Mouse (Mus musculus) right cerebral cortex, adult 2 months (tissue): ENCODE measurements at regions not wholly inside any gene's neighbourhood (a gene's known extent, or its start where the extent isn't known, plus 50 kb on each side); places are given as distances from the start of the nearest gene placed in this dataset.

Experiments used
- DNase-seq, 2 experiments: peaks; one replicate each; pipeline ENCODE4 v3.0.0; 2021 to 2022; ENCODE audit warnings: low spot score in 2 of 2

DNA sequence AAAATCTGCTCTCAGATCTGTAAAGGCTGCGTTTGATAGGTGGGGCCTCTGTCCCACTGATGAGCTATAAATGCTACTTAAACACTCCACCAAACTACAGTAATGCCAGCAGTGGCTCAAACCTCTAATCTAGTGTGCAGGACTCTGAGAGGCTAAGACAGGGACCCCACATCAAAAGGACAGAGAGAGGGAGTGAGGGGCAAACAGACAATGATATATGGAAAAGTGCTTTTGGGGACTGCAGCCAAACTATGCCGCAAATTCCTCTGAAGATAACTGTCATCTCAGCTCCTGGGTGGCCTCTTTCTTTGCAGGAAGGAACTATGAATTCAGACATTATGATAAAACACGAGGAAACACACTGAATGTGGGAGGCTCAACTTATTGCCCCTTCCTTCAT lies 138.9 kb upstream of the Ddit4l start:
- peak in 1 of 2 experiments; percentile 7 for DNase-seq

DNA sequence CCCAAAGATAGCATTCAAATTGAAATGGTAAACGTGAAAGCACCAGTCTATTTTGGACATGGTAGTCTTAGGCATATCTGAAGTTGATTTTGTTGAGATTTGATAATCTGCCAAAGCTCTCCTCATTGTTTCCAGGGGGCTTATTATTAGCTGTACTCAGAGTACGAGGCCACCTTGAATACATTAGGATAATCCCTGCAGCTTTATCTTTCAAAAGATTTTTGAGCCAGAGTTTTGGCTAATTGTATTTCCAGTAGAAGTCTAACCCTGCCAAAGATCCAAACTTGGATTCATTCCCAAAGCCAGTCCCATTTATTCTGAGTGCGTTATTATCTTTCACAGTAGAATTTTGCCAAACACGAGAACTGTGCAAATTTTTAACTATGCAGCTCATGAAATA lies 138.4 kb upstream of the Ddit4l start:
- DNase-seq, result no peak

DNA sequence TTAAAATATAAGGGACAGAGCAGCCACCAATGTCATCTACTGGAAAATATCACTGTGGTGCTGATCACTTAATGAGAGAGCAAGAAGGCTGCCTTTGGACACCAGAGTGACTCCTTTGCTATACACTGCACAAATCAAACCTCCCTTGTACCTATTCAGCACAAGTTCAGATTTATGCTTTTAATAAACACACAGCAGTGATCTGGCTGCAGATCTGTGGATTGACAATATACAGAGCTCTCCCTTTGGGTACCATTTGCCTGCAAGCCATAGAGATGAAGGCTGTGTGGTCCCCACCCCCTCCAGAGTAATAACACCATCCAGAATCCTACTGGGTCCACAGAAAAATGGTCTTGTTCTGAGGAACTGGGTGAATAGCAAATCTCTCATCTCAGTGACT lies 131.8 kb upstream of the Ddit4l start:
- DNase-seq, result no peak

DNA sequence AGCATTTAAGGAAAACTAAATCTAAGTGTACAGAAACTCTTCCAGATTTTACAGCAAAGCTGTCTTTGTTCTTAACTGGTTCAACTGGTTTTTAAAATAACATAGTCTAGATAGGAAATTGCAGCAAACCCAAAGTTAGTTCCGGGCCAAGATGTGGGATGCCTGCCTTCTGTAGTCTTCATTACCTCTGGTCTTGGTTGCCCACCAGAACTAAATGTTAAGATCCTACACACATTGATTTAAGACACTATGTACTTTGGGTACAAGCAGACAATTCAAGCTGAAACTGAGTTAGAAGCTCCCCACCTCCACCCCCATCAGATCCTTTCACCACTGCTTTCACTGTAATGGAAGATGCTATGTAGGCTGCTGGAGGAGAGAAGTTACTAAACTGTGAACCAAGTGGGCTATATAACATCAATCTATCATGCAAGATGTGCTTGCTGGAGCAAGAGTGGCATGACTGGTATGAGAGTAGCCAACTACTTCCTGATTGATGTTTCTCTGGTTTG lies 129.8 kb upstream of the Ddit4l start:
- DNase-seq, result no peak

DNA sequence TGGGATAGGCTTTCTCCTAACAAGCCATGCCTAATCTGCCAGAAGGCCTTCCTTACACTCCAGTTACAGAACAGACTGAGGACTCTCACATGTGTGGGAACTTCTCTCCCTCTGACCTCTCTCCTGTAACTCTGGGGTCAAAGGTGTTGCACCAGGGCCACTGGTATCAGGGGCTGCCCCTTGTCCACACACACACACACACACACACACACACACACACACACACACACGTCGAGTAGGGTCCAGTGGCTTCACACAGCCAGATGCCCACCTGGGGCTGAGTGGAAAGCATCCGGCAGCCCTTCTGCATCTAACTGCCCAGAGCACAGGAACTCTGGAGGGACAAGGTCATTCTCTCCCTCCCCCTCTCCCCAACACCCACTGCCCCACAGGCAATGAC lies 123.1 kb upstream of the Ddit4l start:
- DNase-seq, result no peak

DNA sequence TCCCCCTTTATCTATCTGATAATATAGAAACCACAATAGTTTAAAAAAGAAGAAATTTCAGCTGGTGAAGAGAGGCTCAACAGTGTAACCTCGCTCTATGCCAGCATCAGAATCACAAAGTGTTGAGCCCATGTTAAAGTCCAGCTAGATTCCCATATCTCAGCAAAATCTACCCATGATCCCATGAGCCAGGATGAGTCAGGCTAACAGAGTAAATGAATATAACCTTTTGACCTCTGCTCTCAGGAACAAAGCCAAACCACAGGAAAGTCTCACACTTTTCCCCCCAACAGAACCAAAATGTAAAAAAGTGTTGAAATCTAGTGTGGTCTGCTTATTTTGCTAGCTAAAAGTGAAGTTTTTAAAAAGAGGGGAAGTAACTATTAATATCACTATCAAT lies 110.1 kb upstream of the Ddit4l start:
- DNase-seq, result no peak

DNA sequence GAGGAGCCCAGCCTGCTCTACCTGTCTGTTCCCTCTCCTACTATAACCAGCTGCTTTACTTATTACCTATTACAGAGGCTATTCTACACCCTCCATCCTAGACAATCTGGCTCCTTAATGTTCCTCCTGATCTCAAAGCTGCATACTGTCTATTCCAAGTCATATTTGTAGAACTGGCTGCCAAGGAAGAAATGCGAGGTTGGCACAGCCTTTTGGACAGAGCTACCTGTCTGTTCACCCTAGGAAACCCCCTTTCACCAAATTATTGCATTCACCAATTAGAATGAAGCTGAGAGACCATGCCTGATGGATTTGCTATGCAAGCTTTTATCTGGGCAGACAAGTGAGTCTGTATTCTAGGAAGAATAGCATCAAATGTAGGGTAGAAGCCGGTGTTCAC lies 109.0 kb upstream of the Ddit4l start:
- no peak for DNase-seq

DNA sequence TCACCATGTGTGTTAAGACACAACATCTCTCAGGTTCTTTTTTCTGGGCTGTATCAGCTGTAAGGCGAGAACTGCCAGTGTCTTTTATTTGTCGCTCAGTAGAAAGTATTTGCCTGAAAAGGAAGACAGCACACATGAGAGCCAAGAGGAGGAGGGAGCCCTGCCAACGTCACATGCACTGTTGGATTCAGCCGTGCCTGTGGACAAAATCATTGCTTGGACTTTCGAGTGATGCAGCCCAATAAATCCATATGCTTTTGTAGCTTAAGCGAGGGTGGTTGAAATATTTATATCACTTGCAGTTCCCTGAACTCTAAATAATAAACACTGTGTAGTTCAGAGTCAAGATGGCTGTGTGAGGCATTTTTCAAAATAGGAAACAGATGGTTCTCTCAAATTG lies 108.4 kb upstream of the Ddit4l start:
- DNase-seq, result peak; percentile 67 to 72

DNA sequence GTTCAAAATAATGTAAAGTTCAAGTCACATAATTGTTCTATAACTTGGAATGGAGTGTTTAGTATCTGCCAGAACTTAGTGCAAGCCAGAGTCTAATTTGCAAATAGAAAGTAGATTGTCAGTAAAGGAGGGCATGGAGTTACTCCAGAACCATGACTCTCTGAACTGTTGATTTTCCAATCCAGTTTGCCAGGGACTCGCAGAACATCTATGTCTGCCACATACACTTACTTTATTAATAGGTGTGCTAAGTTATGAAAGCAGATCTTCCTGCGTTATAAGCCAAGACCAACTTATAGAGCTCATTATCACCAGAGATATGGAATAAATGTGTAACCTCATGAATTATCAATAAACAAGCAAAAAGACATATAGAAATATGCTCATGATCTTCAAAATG lies 107.2 kb upstream of the Ddit4l start:
- DNase-seq, result no peak

DNA sequence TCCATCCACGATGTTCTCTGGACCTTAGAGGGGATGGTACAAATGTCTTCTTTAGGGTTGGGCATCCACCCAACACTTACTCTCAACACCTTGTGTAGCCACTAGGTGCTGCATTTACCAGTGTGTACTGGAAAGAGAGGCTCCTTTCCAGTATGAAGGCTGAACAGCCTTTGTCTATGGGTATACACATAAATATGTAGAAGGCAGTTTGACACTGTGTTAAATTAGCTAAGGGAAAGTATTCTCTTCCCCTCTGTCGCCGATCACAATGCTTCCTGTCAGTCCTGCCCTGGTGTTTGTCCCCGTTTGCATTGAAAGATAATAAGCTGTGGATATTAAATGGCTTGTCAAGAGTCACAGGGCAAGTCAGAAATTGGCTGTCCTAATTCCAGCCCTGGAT lies 104.0 kb upstream of the Ddit4l start:
- no peak for DNase-seq

DNA sequence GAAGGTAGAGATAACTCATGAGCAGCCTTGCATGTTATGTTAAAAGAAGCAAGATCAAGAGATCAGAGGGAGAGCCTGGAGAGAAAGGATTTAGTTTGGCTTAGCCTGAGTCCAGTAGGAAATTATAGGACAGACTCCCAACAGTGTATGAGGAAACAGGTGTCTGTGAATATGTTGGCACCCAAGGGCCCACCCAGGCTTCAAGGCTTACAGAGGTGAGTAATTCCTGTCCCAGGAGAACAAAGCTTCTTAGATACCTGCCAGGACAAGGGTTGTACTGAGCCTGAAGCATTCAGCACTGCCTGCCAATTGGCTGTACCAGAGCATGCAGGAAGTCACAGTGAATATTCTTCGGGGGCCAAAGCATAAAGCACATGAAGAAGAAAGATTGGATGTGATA lies 101.2 kb upstream of the Ddit4l start:
- no peak for DNase-seq

DNA sequence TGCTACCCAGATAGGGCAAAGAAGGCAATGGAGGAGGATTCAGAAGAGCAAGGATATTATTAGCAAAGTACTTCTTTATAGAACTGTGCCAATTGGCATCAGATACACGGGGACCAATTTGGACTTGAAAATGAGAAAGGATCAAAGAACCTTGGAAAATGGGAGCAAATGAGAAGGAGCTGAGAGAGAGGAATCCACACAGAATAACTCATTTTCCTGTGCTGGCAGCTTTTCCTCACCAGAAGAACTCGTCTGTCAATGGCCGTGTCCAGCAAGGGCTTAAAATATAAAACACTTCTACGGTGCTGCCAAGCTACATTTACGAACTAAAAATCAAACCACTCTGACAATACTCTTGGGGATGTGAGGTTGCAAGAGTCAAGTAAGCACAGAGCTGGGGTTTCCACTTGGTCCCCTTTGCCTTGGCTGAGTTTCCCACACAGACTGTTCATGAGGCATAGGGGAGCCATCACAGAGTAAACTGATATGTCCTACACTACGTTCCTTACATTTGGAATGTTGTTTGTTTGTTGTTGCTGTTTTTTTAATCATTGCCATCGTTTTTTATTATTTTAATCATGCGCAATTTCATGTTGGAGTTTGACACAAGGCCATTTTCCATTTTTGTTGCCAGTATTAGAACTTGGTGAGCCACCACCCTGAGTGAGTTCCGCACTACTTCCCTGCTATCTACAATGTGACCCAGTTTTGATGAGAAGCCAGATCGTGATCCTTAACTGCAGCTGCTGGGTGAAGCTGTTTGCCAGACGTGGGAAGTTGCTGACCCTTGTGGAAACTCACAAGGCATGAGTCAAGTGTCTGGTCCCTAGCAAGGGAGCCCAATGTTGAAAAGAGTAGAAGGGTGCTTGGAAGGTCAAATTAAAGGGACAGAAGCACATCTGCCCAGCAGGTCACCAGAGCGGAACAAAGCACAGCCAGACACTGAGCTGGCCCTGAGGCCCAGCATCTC lies 95.5 kb upstream of the Ddit4l start:
- DNase-seq, result no peak

DNA sequence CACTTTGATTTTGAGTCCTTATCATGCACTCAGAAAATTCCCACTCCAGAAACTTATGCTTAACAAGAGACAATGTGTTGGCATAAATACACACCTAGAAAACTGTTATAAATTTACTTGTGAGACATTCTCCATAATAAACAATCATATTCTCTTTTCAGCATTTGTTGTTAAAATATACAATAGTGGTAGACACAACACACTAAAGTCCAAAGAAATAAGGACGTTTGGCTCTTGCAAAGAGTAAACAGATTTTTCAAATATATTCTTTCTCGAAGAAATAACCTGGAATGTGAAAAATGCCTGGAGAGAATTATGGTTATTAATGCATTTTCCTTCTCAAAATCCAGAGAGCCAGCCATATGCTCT lies 91.8 kb upstream of the Ddit4l start:
- DNase-seq, result no peak

DNA sequence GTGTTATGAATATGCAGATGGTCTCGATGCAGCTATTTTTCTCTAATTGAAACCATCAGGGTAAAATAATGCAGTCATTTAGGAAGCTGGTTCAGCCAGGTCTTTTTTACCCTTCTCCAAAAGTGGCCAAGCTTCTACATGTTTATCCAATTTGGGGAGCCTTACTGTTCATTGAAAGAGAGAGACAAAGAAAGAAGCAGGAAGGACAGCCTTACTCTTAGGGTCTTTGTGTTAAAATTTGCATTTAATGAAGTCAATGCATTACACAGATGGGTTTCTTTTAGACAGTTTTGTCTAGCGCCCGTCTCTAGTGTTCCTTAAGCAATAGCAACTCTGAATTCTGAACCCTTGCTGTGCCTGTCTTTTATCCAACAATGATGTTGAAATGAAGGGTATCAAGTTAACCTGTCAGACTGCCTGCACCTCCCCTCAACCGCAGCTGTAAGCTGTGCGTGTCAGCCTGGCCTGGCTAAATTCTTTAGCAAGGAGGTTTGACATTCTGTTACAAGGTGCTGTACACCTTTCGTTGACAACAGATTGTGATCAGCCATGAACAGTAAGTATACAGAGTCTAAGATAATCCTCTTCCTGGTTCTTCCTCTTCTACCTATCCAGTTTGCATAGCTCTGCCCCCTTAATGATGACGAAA lies 91.3 kb upstream of the Ddit4l start:
- DNase-seq, result no peak

DNA sequence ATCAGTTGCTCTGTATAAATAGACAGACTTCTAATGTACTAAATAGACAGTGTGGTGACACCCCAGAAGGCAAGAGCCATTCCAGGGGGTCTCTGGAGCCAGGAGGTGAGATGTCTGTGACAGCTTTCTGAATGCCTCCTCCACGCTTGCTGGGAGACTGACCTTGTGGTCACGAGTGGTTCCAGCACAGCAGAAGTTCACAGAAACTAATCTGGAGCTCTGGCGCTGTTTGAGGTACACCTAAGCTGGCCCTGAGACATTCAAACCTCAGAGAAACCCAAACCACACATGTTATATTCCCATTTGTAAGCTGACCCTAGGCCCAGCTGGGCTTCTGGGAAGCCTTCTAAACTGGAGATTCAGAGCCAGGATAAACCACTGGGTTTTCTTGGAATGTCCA lies 79.7 kb upstream of the Ddit4l start:
- no peak for DNase-seq

DNA sequence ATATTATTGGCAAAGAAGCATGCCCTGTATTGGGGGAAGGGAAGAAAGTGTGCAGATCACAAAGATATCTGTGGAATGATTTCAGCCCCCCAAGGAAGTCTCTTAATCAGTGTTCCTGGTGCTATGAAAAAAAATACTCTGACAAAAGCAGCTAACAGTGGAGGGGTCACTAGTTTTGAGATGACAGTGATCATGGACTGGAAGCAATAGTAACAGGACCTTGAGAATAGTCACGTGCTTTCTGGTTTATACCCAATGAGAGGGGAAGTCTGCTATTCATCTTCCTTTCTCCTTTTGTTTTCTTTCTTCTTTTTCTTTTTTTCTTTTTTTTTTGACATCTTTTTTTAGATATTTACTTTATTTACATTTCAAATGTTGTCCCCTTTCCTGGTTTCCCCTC lies 79.1 kb upstream of the Ddit4l start:
- DNase-seq, result no peak

DNA sequence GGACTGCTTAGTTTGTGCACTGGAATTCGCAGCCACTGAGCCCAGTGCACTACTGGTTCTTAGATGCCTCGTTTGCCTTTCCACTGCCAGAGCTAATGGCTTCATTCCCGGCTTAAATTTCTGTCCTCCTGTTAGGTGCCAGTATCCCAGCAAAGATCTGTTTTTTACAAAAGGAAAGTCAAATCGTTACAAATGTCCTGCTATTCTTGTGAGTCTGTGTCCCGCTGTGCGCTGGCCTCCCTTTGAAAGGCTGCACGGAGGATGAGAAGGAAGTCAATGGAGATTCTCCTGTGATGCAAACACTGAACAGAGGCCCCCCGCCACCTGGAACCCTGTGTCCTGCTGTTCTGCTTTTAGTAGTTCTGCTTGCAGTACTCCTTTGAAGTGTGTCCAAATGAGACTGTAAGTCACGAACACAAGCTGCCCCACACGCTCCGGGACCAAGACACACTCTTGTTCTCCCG lies 74.0 kb upstream of the Ddit4l start:
- no peak for DNase-seq

DNA sequence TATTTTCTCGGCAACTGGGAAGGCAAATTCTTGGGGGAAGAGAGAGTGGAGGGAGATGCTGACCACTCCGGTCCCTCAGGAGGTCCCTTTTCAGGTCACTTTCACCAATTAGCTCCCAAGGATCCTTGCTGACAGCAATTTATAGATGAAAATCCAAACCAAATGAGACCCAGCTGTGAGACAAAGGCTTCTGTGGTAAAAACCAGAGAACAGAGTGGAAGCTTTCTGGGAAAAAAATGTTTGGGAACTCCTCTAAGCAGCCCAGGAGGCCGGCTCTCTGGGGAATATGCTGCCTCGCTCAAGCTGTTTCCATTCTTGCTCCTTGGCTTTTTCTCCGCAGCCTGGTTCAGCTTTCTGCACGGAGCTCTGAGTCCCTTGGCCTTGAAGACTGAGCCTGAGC lies 73.5 kb upstream of the Ddit4l start:
- no peak for DNase-seq

DNA sequence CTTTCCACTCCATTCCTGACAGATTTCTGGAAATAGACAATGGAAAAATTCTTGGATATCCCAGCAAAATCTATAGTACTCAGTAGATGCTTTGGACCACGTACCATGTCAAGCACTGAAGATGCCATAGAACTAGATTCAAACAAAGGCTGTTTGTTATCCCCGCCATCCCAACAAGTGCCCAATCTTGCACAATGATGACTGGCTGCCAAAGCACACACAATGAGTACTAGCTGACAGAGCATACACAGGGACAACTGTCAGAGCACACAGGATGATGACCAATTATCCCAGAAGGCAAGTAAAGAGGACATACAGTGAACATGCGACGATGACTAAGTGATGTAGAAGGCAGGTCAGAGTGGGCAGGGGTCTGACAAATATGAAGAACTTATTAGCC lies 70.7 kb upstream of the Ddit4l start:
- no peak for DNase-seq

DNA sequence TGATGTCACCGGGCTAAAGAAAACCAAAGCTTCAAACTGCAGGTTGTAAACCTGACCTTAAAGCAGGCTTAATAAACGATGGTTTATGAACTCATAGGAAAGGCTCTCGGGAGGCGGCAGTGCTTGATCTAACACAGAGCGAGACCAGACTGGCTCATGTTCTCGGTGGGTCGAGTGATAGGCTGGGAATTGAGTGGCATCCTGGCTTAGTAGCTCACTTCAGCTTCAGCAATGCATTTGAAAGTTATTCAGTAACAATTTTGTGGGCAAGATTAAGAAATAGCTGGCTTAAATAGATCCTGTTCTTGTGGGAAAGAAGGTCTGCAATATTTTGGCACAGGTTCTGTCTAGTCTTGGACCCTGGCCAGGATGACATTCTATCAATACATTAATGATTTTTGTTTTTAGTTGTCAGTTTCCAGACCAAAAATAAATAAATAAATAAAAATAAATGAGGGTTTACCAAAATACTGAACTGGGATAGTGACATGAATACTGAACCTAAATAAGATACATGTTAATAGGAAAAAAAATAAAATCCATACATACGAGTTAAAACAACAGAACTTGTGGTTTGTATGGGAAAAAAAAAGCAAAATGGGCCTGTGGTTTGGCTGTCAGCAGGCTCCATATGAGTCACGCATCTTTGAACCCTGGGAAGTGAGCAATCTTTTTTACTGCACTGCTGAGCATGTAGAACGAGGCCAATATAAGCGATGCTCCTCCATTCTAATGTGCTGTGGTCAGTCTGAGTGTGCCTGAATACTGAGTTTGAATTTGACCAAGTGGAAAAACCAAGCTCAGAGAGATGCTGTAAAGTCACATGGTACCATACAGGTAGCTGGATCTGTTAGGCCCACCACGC lies 68.7 kb upstream of the Ddit4l start:
- no peak for DNase-seq

DNA sequence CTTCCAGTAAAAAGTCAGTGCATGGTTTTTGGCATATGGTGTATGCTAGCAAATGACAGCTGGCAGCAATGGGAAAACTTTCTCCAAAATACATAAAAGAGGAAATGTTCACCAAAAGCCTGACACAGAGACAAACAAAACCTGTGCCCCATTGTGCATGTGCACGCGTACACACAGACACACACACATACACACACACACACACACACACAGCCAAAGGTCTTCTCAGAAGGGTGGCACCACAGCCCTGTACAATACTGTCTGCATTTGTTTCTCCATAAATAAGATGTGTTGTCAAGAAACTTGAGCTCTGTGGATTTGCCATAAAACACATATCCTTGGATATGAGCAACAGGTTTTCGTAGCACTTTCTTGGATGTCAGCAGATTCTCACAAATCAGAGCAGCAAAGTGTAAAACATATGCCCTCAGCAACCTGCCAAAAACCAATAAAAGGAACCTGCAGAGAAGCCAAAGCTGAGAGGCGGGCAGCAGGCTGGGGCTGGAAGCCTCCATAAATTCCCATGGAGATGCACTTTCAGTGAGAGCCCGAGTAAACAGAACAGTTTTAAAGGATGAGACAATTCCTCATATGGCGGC lies 60.5 kb upstream of the Ddit4l start:
- DNase-seq, result peak; percentile 40 to 59

DNA sequence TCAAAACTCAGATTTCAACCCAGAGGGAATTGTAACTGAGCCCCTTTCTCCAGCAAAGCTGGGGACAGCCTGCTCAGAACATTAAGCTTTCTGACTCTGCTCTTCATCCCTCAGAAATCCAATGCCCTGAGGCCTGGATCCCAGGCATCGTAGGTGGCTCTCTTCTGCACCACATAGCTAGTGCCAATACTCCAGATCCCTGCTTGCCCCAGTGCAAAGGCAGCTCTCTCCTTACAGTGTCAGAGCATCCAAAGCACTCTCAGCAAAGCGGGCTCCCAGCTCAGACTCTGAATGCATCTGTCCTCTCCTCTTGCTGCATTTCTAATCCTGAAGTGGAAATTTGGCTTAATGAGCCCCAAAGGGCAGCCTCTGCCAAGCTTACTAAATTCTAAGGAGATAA lies 59.4 kb upstream of the Ddit4l start:
- no peak for DNase-seq
